Mouse (Mus musculus) CD4-positive naive resting alpha-beta T cell, adult 76 days (primary cell): ENCODE measurements around the gene Ddx11. TPM values are rescaled to one million over a fixed set of nuclear protein-coding genes. Genes with fewer than 3 reads are reported as not detected.

Experiments used
- total RNA-seq: library from RNA; stranded (reverse); gene quantifications from one replicate; pipeline ENCODE4 v1.2.4, GENCODE M21; 2023

Gene Ddx11
- 25.7 TPM for total RNA-seq

DNA sequence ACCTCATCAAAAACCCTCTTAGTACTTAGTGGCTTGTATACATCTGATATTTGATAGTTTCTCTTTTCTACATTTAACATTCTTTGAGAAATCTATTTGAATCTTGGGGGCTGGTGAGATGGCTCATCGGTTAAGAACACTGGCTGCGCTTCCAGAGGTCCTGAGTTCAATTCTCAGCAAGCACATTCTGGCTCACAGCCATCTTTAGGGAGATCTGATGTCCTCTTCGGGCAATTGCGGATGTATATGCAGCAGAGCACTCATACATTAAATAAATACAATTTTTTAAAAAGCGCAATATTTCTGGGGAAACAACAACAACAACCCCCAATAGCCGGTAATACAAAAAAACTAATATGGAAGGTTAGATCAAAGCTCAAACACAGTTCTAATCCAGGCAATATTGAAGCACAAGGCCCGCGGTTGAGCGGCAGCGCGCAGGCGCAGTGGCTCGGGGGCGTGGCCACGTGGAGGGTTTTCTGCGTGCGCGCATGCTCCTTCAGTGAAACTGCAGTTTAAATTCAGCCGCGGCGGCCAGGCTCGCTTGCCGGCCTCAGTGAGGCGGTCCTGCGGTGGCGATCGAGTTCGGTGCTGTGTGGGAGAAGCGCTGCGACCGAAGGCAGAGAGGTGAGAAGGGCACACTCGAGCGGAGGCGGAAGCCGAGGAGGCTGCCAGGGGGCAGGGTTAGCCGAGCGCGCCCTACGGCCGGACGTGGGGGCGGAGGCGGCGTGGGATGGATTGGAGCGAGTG lies at the start of gene Ddx11:
Ddx11 (plus strand) TSS at position 455 of the 750 bp plus-strand sequence.

DNA sequence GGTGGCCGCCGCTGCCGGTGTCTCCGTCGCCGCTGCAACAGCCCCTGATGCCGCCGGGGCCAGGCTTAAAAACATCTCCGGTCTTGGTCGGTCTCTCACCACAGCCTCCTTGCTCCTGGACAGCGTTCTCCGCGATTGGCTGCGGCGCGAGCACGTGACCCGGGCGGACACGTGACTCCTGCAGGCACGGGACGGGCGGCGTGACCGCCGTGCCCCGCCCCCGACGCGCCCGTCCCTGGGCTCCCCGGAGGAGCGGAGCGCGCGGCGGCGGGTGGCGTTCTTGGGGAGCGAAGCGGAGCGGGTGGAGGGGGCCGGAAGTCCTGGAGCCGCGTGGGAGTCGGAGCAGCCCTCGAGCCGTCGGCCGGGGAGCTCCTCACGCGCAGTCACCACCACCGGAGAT lies 46.4 kb upstream of the Ddx11 start, which contains the start of gene Ankrd12:
Ankrd12 (minus strand) TSS at position 156 of the 400 bp plus-strand sequence.

DNA sequence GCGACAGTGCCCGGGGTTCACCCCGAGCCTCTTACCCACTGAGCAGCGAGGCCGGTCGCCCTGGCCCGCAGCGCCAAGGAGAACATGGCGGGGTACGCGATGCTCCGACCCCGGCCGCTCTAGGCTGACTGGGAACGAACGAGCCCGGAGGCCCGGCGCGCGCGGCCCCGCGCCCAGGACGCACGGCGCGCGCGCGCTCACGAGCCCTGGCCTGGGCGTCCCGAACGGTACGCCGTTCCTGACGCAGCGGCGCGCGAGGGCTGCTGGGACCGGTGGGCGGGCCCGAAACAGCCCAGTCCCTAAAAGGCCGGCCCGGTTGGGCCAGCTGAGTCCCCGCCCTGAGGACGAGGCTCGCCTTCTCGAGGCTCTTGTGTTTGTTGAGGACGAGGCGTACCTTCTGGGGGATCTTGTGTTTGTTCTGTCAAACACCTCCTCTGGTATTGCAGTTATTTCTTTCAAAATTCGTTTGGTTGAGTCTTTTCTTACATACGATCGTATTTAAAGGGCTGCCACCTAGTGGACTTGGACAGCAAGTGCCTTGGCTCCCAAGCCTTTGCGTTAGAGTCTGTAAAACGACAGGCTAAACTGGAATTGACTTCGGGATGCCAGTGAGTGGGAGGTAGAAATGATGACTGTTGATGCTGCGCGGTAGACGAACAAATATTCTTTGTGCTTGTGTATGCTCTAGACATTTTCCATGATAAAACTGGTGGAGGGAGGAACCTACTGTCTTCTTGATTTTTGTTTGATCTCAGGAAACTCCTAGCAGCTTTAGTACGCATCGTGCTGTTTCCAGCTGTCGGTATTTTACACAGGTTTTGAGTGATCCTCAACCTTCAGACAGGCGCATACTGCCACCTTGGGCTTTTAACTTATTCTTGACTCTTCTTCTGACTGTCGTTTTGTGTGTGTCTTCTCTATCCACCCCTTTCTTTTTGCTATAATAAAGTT lies 21.7 kb upstream of the Ddx11 start, which contains the start of gene Ndufv2:
Ndufv2 (minus strand) TSS at position 180 of the 951 bp plus-strand sequence.

DNA sequence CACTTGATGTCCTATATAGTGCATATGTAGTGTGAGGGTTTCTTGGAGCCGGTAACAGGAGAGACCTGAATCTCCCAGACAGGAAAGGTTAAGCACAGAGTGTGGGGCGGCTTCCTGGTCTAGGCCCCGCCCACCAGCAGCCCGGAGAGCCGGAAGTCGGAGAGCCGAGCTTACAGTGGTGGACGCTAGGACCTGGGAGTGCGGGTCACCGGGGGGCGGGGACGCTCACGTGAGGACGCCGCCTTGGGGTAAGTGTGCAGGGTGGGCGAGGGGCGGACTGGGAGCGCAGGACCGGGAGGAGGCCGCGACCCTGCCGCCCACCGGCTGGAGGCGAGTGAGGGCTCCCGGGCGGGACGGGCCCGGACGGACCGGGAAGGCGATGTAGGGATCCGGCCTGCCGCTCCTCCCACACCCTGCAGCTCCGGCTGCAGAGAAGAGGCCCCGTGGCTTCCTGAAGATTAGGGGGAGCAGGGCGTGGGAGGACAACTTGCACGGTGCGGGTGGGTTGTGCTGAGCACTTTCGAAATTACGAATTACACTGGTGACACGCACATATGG lies 11.8 kb upstream of the Ddx11 start, which contains the start of gene Washc1:
Washc1 (plus strand) TSS at position 144 of the 558 bp plus-strand sequence.

Other genes starting within 250 kb of the Ddx11 start
- 29.7 TPM for gene Ralbp1, start 237.7 kb upstream of the Ddx11 start, total RNA-seq
- 20.5 TPM for gene Twsg1, start 172.3 kb upstream of the Ddx11 start, total RNA-seq
- 82.7 TPM for gene Ankrd12, start 46.4 kb upstream of the Ddx11 start, total RNA-seq
- gene Ndufv2, start 22.0 kb upstream of the Ddx11 start, total RNA-seq: 48.9 TPM
- 49.8 TPM for gene Washc1, start 12.0 kb upstream of the Ddx11 start, total RNA-seq